Mouse (Mus musculus) spleen, postnatal 36 days (tissue): ENCODE results near the gene Dpep3.

Experiments used
- DNase-seq, 2 experiments: peaks; one replicate each; pipeline ENCODE4 v3.0.0; 2022; ENCODE audit warnings: low spot score in 2 of 2, mixed read lengths in 1 of 2

Dpep3 gene

DNA sequence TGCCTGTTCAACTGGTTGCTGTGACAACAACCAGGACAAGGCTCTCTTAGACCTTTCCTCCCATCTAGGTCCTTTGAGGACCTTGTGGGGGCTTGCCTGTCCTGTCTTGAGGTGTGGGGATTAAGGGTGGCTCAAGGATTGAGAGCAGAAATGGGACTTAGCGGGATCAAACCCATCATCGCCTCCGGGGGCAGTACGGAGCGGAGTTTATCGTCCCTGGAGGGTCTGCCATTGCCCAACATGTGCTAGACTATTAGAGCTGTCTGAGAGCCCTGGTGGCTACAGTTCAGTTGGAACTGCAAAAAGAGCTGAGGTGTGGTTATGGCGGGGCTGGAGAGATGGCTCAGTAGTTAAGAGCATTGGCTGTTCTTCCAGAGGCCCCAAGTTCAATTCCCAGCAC lies 3.9 kb downstream of the Dpep3 start:
- no peak for DNase-seq

DNA sequence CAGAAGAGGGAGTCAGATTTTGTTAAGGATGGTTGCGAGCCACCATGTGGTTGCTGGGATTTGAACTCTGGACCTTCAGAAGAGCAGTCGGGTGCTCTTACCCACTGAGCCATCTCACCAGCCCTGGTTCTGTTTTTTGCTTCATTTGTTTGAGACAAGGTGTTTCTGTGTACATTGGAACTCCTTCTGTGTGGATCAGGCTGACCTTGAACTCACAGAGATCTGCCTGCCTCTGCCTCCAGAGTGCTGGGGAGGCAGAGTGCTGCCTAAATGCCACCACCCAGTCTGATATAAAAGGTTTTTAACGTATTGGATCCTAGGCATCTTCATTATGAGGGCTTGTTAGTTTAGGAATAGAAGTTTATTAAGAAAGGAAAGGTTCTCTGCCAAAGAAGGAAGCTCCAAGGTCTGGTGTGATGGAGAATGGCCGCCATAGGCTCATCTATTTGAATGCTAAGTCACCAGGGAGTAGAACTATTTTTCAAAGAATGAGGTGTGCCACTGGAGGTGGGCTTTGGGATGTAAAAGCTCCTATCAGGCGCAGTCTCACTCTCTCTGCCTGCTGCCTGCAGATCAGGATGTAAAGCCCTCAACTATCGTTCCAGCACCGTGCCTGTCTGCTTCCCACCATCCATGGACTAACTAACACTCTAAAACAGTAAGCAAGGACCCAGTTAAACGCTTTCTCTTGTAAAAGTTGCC lies 8.1 kb downstream of the Dpep3 start:
- no peak for DNase-seq

DNA sequence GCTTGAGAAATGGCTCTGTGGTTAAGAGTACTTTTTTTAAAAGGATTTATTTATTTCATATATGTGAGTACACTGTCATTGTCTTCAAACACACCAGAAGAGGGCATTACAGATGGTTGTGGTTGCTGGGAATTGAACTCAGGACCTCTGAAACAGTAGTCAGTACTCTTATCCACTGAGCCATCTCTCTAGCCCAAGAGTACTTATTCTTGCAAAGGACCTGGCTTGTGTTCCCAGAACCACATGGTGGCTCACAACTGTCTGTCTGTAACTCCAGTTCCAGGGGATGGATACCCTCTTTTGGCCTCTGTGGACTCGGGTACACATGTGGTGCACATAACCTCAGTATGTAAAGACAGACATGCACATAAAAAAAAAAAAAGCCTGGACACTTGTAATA lies 9.9 kb downstream of the Dpep3 start:
- DNase-seq, result no peak

DNA sequence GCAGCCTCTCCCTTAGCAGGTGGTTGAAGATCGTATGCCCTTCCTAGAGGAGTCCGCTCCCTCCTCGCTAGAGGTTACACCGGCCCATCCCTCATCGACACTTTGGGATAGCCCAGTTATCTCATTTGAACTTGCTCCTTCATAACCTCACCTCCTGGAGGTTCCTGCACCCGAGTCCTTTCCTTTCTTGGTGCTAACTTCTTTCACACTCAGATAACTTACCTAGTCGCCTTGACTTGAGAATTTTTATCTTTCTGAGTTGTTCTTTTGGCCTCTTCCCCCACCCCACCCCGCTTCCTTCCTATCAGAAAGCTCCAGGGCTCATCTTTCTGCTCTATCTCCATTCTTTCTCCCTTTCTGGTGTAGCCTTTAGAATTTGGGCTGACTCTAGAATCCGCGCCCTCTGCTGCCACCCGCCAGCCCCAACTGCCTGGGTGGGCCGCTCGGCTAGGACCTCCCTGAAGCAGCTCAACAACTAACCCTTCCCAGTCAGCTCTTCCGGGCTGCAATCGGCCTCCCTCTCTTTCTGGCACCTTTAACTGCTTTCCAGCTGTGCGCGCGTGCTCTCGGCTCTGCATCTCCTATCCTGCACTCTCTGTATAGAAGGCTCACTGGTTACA lies 12.4 kb downstream of the Dpep3 start:
- peak; percentile 32 to 42 for DNase-seq

DNA sequence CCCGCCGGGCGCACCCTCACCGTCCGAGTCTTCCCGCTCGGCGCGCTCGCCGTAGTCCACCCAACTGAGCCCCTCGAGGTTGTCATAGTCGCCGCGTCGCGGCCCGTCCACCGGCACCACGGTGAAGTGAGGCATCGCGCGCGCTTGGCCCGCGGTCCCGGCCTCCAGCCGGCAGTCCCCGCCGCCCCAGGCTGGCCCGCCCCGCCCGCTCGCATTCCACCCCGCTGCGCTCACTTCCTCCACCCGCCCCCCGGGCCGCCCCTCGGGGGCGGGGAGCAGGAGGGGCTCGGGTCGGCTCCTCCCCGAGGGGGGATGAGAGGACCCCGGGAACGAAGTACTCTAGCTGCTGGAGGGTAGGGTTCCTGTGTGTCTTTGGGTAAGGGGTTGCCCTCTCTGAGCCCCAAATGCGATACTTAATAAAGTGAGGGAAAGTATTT lies 13.3 kb downstream of the Dpep3 start, which contains the start of gene Slc12a4:
Gene Slc12a4 (minus strand): TSS at position 193 of the 437 bp plus-strand sequence.
- peak; percentile 77 to 79 for DNase-seq

DNA sequence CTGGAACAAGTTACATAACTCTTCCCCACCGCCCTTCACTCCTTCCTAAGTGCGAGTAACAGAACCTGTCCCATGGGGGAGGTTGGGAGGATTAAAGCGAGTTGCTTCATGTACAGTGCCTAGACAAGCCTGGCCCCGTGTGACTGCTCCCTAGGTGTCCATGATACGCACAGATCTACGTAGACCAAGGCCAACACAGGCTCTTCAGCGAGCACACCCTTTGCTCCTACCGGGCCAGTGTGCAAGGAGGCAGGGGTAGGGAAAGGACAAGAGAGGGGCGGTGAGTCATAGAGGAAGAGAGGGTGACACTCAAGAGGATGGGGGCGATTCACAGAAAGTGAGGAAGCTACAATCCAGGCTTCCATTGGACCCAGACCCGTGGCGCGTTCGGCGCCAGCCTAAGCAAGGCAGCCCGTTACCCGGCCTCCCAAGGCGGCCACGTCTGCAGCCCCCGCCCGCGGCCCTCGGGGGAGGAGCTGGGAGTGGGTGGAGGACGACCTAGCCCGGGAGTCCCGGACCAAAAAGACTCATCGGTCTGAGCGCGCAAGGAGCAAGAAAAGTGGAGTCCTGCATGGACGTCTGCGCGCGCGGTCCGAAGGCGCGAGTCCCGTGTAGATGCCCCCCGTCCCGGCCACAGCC lies 13.8 kb downstream of the Dpep3 start:
- DNase-seq, result peak; percentile 42 to 51

DNA sequence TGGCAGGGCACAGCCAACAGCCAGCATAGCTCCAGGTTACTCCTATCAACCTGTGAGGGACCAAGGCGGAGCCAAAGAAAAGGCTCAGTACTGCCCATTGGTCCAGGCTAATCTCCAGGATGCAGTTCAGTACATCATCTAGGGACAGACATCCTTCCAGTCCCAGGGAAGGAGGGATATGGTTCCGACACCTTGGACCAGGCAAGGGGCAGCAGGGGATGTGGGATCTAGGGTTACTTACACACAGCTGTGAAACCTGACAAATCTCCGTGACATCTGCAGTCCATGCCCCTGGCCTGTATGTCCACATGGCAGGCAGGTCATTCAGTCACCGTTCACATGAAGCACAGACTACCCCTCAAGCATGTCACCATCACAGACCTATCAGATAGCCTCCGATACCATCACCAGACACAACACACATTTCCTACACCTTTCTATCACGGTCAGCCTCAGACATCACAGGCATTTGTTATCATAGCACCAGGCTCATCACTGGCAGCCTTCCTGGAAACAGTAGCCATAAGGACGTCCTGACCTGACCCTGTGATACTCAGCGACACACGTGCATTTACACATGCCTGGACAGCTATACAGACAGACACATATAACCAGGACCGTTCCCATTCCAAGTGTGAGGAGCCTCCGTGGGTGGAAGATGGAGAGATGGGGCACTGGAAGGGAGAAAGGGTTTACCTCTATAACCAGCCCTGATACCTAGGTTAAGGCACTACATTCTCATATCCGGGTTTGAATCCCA lies 14.5 kb downstream of the Dpep3 start:
- no peak for DNase-seq

DNA sequence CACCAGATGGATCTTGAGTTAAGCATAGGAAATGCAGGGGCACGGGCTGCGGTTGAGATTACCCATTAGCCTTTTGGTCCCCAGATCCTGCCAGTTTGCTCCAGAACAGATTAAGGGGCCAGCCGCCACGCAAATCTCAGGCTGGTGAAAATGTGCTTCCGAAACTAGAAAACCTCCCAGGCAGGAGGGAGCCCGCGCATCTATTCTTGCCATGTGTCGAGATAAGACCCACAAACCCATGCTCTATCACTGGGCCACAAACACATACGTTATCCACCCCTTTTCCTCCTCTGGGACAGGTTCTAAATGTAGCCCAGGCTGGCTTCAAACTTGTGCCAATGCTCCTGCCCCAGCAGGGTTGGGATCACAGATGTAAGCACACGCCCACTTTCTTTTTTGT lies 17.7 kb downstream of the Dpep3 start:
- DNase-seq, result no peak

DNA sequence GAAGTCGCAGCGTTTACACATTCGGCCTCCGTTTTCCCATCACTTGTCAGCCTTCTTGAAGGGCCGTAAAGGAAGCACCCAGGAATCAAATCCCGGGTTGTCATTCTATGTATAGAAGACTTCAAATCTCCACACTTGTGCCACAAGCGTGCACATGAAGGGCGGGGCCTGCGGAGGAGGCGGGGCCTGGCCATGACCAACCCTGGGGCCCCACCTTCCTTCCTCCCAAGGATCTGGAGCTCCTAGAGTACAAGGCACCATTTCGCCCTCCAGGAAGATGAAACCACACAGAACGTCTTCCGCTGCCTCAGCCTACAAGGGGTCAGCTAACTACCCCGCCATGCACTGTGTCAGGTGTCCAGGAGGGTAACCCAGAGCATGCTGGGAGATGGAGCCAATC lies 18.1 kb downstream of the Dpep3 start:
- DNase-seq, result no peak

DNA sequence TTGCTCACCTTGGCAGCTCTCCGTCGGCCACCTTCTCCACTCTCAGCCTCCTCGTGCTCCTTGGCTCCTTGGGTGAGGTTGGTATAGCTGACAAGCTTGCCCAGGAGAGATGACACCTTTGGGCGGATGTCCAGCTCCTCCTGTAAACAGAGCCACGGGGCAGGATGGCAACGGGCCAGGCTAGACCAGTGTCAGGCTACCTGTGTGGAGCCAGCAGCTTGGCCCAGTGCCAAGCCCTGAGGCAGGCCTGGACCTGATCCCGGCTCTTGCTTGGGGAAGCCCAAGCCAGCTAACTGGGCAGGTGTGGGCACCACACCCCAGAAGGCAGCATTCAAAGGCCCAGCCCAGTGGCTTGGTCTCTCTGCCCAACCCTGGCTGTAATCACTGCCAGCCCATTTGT lies 19.9 kb downstream of the Dpep3 start:
- no peak for DNase-seq

DNA sequence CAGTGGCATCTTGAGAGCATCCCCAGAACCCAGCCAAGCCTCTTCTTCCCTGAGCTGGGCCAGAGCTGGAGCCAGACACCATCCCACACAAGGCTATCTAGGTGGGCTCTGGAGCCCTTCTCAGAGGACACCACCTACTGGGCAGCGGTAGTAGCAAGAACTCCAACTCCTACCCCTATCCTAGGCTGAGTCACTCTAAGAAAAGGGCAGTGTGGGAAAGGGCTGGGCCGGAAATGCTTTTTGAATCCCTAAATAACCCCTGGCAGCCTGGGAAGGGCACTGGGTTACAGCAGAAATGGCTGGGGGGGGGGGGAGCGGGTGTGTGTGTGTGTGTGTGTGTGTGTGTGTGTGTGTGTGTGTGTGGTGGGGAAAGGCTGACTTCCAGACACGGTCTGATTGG lies 21.4 kb downstream of the Dpep3 start:
- no peak for DNase-seq

DNA sequence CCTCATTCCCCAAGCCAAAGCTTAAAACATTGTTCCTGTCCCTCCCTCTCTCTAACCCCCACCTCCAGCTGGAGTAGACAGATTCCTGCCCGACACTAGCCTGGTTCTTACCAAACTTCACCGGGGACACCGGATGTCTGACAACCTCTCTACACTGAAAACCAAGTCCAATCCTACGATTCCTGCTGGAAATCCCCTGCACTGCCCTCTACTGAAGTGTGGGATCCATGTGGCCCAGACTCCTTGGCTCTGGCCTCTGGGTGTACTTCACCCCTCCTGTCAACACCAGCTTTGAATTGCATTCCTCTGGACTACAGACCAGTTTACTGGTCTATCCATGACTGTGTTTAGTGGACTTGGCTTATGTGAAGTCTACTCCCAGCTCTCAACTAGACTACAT lies 22.7 kb downstream of the Dpep3 start:
- DNase-seq, result no peak

DNA sequence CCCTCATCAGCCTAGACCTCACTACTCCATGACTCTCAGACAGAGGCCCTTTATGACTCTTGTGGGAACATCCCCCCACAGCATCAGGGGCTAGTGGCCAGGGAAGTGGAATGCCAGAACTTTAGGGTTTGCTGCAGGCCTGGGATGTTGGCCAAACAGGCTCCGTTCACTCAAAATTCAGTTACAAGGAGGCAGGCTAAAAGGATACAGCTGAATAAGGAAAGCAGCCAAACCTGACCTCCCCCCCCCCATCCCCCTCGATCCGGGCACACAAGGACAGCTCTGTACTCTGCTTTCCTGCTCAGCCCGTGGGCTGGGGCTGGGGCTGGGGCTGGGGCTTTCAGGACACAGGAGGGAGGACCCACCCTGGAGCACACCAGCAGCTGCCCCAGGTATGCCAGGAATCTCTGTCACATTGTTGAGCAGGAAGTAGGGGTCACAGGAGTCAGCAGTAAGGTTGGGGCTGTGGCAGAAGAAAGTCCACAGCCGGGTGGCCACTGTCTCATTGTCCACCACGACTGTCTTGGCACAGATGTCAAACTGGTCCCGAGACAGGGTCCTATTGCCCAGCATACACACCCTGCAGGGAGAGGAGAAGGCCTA lies 28.1 kb downstream of the Dpep3 start:
- DNase-seq, result no peak

DNA sequence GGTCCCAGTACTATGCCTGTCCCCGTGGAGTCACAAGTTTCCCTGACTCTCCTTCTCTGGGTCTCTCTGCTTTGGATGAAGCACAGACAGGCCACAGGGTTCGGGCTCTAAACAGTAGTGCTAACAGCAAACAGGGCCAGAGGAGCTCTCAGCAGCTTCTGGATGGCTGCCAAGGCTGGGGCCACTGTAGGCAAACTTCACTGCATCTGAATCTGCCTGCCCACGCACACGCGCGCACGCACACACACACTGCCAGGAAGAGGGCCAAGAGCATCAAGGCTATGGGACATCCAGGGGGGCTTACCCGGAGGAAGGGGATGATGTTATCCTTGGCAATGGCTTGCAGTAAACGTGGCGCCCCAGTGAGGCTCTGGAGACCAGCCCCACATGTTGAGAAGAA lies 29.9 kb downstream of the Dpep3 start:
- DNase-seq, result no peak

DNA sequence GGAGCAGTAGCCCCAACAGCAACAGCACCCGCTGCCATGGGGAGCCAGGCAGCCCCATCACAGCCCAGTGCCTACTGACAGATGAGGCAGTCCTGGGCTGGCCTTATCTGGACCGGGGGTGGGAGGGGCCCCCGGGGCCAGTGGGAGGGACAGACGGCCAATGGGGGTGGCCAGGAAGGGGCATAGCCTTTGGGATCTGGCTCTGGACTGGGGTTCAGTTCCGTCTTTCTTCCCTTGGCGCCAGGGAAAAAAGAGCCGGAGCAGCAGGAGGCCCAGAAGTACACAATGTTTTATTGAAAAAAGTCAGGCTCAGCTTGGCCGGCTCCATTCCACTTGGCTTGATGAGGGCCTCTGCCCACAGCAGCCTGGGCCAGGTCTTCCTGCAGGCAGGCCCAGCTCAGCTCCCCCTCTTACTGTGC lies 35.9 kb downstream of the Dpep3 start, which contains the start of gene Lcat:
Gene Lcat (minus strand): TSS at position 62 of the 419 bp plus-strand sequence.
- DNase-seq, result no peak

DNA sequence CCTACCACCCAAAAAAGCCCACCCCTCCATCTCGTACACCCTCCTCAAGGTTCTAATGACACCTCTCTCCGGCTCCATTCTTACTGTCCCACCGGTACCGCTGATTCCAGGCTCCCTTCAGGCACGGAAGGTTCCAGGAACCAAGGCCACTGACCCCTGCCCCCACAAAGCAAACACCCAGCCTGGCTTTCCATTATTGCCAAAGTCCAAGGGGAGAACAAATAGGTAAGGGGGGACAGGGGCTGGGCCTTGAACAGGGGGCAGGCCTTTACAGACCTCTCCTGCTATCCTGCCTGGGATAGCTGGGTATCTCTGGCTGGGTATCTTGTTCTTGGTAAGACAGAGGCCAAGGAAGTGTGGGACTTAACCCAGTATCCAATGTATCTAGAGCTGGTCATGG lies 36.7 kb downstream of the Dpep3 start:
- no peak for DNase-seq

DNA sequence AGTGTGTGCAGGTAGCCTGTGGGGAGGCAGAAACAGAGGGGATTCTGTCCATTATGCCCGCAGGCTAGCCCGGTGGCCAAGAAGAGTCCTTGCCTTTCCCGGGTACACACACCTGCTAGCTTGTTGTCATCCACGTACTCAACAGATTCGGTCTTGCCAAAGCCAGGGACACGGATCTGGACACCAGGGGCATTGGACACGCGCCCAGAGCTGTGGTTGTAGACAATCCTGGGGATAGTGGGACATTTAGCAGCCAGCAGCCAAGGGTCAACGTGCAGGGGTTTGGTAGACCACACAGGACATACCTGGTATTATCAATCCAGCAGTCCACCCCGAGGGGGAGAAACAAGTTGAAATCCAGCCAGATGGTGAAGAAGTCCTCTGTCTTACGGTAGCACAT lies 37.2 kb downstream of the Dpep3 start:
- no peak for DNase-seq

DNA sequence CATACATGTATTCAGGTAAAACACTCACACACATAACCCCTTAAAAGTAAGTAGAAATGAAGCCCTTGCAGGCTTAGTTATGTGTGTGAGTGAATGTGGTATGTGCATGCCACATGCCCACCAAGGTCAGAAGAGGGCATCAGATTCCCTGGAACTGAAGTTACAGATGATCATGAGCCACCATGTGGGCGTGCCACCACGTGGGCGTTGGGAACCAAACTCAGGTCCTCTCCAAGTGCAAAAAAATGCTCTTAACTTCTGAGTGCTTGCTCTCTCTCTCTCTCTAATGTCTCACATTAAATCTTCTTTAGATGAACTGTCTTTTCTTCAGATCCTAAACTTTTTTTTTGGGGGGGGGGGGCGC lies 40.9 kb downstream of the Dpep3 start, which contains the start of gene Psmb10:
Gene Psmb10 (minus strand): TSS at position 139 of the 364 bp plus-strand sequence.
- peak in 1 of 2 experiments; percentile 47 for DNase-seq

DNA sequence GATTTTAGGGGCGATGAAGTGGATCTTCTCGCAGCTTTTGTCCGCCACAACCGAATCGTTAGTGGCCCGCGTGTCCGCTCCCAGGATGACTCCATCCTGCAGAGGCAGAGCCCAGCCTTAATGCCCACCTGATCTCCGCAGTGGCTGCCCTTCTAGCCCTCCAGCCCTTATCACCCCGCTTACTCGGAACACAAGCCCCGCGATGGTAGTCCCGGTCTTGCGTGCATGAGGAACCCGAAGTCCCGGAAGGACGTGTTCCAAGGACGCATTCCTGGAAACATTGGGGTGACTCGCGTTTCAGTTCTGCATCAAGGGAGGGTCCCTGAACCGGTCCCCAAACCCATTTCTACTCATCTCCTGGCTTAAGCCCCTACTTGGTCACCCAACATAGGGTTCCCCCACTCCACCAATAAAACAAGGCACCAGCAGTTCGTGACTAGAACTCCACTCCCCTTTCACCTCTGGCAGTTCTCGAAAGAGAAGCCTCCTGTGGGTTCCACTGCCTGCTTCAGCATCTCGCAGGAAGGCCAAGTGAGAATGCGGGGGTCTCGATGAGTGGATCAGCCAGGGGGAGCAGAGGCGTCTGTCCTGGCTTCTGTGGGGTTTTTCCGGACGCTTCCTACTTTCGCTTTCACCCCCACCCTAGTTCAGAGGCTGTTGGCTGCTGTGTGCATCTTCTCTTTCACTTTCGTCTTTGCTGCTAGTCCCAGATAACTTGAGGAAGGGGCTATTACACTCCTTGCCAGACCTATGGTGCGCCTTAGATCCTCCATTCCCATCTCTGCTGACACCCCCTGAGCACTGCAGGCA lies 41.5 kb downstream of the Dpep3 start:
- peak; percentile 67 to 70 for DNase-seq

DNA sequence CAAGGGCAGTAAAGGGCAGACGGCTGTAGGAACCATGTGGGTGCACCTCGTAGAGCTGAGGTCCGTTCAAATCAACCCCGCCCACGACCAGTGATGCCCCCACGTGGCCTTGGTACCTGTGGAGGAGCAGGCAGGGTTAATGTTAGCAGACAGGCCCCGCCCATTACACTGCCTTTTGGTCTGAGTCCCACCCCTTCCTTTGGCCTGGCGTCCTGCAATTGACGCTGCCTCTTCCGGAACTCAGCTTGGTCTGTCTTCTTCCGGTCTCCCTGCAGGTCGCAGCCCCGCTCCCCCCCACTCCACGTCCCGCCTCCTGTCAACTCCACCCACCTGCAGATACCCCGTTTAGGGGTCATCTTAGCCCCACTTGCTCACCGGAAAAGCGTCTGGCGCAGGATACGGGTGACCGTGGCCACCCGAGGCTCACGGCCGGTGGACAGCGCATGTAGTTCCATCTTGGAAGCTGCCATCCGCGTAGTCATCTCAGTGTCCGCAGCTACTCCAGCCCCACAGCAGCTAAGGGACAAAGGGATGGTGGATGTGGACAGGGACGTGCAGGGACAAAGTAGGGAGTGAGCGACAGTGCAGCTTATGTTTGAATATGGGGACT lies 42.3 kb downstream of the Dpep3 start:
- DNase-seq, result peak; percentile 91
